Mouse (Mus musculus) kidney, adult 18-20 months (tissue): ENCODE data around the gene Lamb1.

ENCODE experiments used
- DNase-seq: peaks from one replicate; pipeline ENCODE4 v3.0.0; 2021

Gene Lamb1

GRCm38 (mm10) chr12:31318409-31318963, 53.5 kb downstream of the Lamb1 start:
- no peak for DNase-seq

GRCm38 (mm10) chr12:31320817-31321216, 55.8 kb downstream of the Lamb1 start:
- DNase-seq: no peak

- no peak for DNase-seq
These were observed 56.5 kb downstream of the Lamb1 start for GRCm38 (mm10) chr12:31321532-31321931.

GRCm38 (mm10) chr12:31323136-31323695, 58.2 kb downstream of the Lamb1 start:
- peak; percentile 33 for DNase-seq

GRCm38 (mm10) chr12:31327139-31327538, 62.1 kb downstream of the Lamb1 start:
- no peak for DNase-seq

- DNase-seq: no peak
These were observed 68.2 kb downstream of the Lamb1 start for GRCm38 (mm10) chr12:31333261-31333660.

- no peak for DNase-seq
These were observed 85.3 kb downstream of the Lamb1 start for GRCm38 (mm10) chr12:31350191-31350943.

GRCm38 (mm10) chr12:31350944-31351928, 86.2 kb downstream of the Lamb1 start, which contains the start of gene Dld:
Dld (minus strand) TSS chr12:31351453.
- peak; percentile 97 for DNase-seq

- no peak for DNase-seq
These were observed 101.4 kb downstream of the Lamb1 start for GRCm38 (mm10) chr12:31366428-31366827.

- DNase-seq: no peak
These were observed 102.7 kb downstream of the Lamb1 start for GRCm38 (mm10) chr12:31367721-31368120.

GRCm38 (mm10) chr12:31369118-31369517, 104.1 kb downstream of the Lamb1 start:
- no peak for DNase-seq

GRCm38 (mm10) chr12:31369656-31370055, 104.6 kb downstream of the Lamb1 start:
- DNase-seq: no peak

GRCm38 (mm10) chr12:31374603-31375282, 109.7 kb downstream of the Lamb1 start:
- peak; percentile 64 for DNase-seq

- no peak for DNase-seq
These were observed 110.2 kb downstream of the Lamb1 start for GRCm38 (mm10) chr12:31375283-31375615.

GRCm38 (mm10) chr12:31376326-31376950, 111.4 kb downstream of the Lamb1 start:
- peak; percentile 4 for DNase-seq

GRCm38 (mm10) chr12:31377241-31377640, 112.2 kb downstream of the Lamb1 start:
- DNase-seq: no peak
